In genomic region chr9:24473824-24474223, GRCm38 (mm10) we compare ENCODE assay signal across 17 mouse cellular contexts. TPM values are rescaled to one million over a fixed set of nuclear protein-coding genes. Genes with fewer than 3 reads are reported as not detected.
A peak's percentile ranks its signal among the peaks of the same experiment; 100 is the strongest.
DNase-seq lines count a peak whose midpoint lies in the region; ATAC-seq and TF ChIP-seq lines count a peak whose summit lies in the region.
"Had no signal": no experiment of that assay in that cellular context is flagged by ENCODE, and none has a peak within 500 bp of the region (broad histone marks: within the 10 kb centered on the region; RNA-seq: fewer than 3 reads in every experiment).

No protein-coding gene starts in this region.

- H3K27ac ChIP-seq in forebrain, embryonic 16.5 days (ENCODE audit: low read length) = no peak overlapping the region
- no peak overlapping the region for H3K27ac ChIP-seq in forebrain, embryonic 11.5 days (ENCODE audit: low read depth, low read length)
- H3K27ac ChIP-seq in lung, embryonic 14.5 days (ENCODE audit: low read depth) = no peak overlapping the region
- H3K27ac ChIP-seq: embryonic facial prominence, embryonic 13.5 days; gastrocnemius, adult 2 months; heart, embryonic 13.5 days; hindbrain, embryonic 15.5 days had no signal

- H3K9ac ChIP-seq in forebrain, embryonic 16.5 days (replicated peaks; ENCODE audit: low read depth, low read length) = no peak overlapping the region
- no peak overlapping the region for H3K9ac ChIP-seq in forebrain, embryonic 11.5 days (ENCODE audit: low read length)
- H3K9ac ChIP-seq in lung, embryonic 14.5 days = no peak overlapping the region
- H3K9ac ChIP-seq: embryonic facial prominence, embryonic 13.5 days; heart, embryonic 13.5 days; hindbrain, embryonic 15.5 days had no signal

- no peak for TF ChIP-seq CTCF in lung, embryonic 14.5 days (IDR thresholded peaks at IDR 0.05; ENCODE audit: low read depth)

- peaks cover 7% of the 10 kb centered on the region; the same call in 1 of the 2 replicates for H3K4me1 ChIP-seq in forebrain, embryonic 16.5 days (replicated peaks; ENCODE audit: control insufficient read depth, insufficient read depth, low read length)
- H3K4me1 ChIP-seq in forebrain, embryonic 11.5 days (replicated peaks; ENCODE audit: control insufficient read depth, insufficient read depth, low read length) = no peaks in the 10 kb centered on the region
- H3K4me1 ChIP-seq in lung, embryonic 14.5 days (ENCODE audit: insufficient read depth) = no peaks in the 10 kb centered on the region
- H3K4me1 ChIP-seq: embryonic facial prominence, embryonic 13.5 days; hindbrain, embryonic 15.5 days had no signal

- no peaks in the 10 kb centered on the region for H3K27me3 ChIP-seq in forebrain, embryonic 16.5 days (replicated peaks; ENCODE audit: control insufficient read depth, insufficient read depth, low read length)
- no peaks in the 10 kb centered on the region for H3K27me3 ChIP-seq in forebrain, embryonic 11.5 days (ENCODE audit: control insufficient read depth, insufficient read depth, low read length)
- no peaks in the 10 kb centered on the region for H3K27me3 ChIP-seq in lung, embryonic 14.5 days (ENCODE audit: insufficient read depth, low read length)
- H3K27me3 ChIP-seq: embryonic facial prominence, embryonic 13.5 days; heart, embryonic 13.5 days; hindbrain, embryonic 15.5 days had no signal

- DNase-seq in forebrain, embryonic 11.5 days (ENCODE audit: low spot score) = no peak
- peak; percentile 15 for DNase-seq in lung, embryonic 14.5 days
- DNase-seq in lung, postnatal 10 days = no peak
- no peak for DNase-seq in thymus, postnatal 25 days
- DNase-seq in cerebellum, postnatal 14 days = no peak
- DNase-seq: adrenal gland, adult 2 months; adrenal gland, postnatal 25 days; cerebellum, adult 8-10 months; cerebellum, postnatal 25 days; gastrocnemius, adult 2 months; gastrocnemius, postnatal 25 days; heart, postnatal 36 days had no signal

- H3K36me3 ChIP-seq in forebrain, embryonic 16.5 days (ENCODE audit: control insufficient read depth, insufficient read depth) = peaks cover 2% of the 10 kb centered on the region; the same call in 1 of the 2 replicates
- H3K36me3 ChIP-seq in forebrain, embryonic 11.5 days (ENCODE audit: control insufficient read depth, insufficient read depth, low read length) = no peaks in the 10 kb centered on the region
- peaks cover 8% of the 10 kb centered on the region; the same call in 1 of the 2 replicates for H3K36me3 ChIP-seq in lung, embryonic 14.5 days (ENCODE audit: insufficient read depth)

- ATAC-seq in forebrain, embryonic 16.5 days = 0 out of 2 replicates have a peak, but pooled peaks have one; percentile 23
- ATAC-seq in forebrain, embryonic 11.5 days (replicated peaks; ENCODE audit: low FRiP score) = no peak
- ATAC-seq in lung, embryonic 14.5 days (ENCODE audit: insufficient read depth) = no peak
- peak; percentile 49 for ATAC-seq in megakaryocyte progenitor cell, adult 5-6 weeks (replicated peaks; ENCODE audit: poor library complexity)

- no peaks in the 10 kb centered on the region for H3K9me3 ChIP-seq in forebrain, embryonic 16.5 days (ENCODE audit: control insufficient read depth, low read length)
- no peaks in the 10 kb centered on the region for H3K9me3 ChIP-seq in forebrain, embryonic 11.5 days (ENCODE audit: control insufficient read depth, low read length)
- no peaks in the 10 kb centered on the region for H3K9me3 ChIP-seq in lung, embryonic 14.5 days (ENCODE audit: low read depth, low read length)
- H3K9me3 ChIP-seq: embryonic facial prominence, embryonic 13.5 days; heart, embryonic 13.5 days; hindbrain, embryonic 15.5 days had no signal

- 78% methylated on average over 7 of the region's 7 CpGs for WGBS in forebrain, embryonic 16.5 days
- 91% methylated on average over 7 of the region's 7 CpGs for WGBS in forebrain, embryonic 11.5 days
- WGBS in lung, embryonic 14.5 days = 78% methylated on average over 7 of the region's 7 CpGs

- no peak overlapping the region for H3K4me3 ChIP-seq in forebrain, embryonic 16.5 days (replicated peaks; ENCODE audit: low read length)
- H3K4me3 ChIP-seq in forebrain, embryonic 11.5 days (ENCODE audit: low read depth, low read length) = no peak overlapping the region
- no peak overlapping the region for H3K4me3 ChIP-seq in lung, embryonic 14.5 days (ENCODE audit: low read depth, low read length)
- H3K4me3 ChIP-seq: embryonic facial prominence, embryonic 13.5 days; gastrocnemius, adult 2 months; heart, embryonic 13.5 days; hindbrain, embryonic 15.5 days had no signal

- no peak overlapping the region for H3K4me2 ChIP-seq in forebrain, embryonic 16.5 days (ENCODE audit: low read length)
- H3K4me2 ChIP-seq in forebrain, embryonic 11.5 days (ENCODE audit: low read depth, low read length, severe bottlenecking) = no peak overlapping the region
- H3K4me2 ChIP-seq in lung, embryonic 14.5 days = no peak overlapping the region
- H3K4me2 ChIP-seq: embryonic facial prominence, embryonic 13.5 days; heart, embryonic 13.5 days; hindbrain, embryonic 15.5 days had no signal

RNA-seq across cellular contexts. Expression of gene Dpy19l1, which starts 29.1 kb away (rescaled TPM):
- 26.2 and 28.2 TPM in 2 replicates for polyA plus RNA-seq in forebrain, embryonic 16.5 days (2015; fragmentation: Nextera tagmentation; extraction: Ambion mirVana)
- 21.5 and 24.2 TPM in 2 replicates for polyA plus RNA-seq in forebrain, embryonic 11.5 days (2014; fragmentation: Nextera tagmentation; extraction: Ambion mirVana)
- 28.3 and 31.7 TPM in 2 replicates for polyA plus RNA-seq in lung, embryonic 14.5 days (2014; fragmentation: Nextera tagmentation; extraction: Ambion mirVana)
- 49.9 and 53.3 TPM in 2 replicates for total RNA-seq in megakaryocyte progenitor cell, adult 5-6 weeks (2015)
- 57.9 and 60.2 TPM in 2 replicates for total RNA-seq in megakaryocyte progenitor cell, adult 5-6 weeks (2017)

Comparison
In these comparisons a context has a peak if more than half of its experiments do, and no peak if none do; other contexts are left out.
1. ATAC-seq: peak in forebrain, embryonic 16.5 days (single experiment) and megakaryocyte progenitor cell, adult 5-6 weeks (single experiment); none in forebrain, embryonic 11.5 days (single experiment) and lung, embryonic 14.5 days (single experiment).